Mouse (Mus musculus) cortical plate, adult 2 months (tissue): ENCODE measurements around the gene Igsf3.

ENCODE experiments used
- CTCF ChIP-seq: fragments of 200-500 bp; IDR thresholded peaks from 2 replicates; pipeline ENCODE4 v1.5.1; 2011; ENCODE audit warnings: mild to moderate bottlenecking, control low read depth, low read length; ENCODE audit not compliant: insufficient read depth; ENCODE audit errors: extremely low read depth
- POLR2A ChIP-seq: fragments of 200-500 bp; IDR thresholded peaks from 2 replicates; pipeline ENCODE4 v1.6.1; 2011; ENCODE audit warnings: mild to moderate bottlenecking, low read length, control low read depth; ENCODE audit not compliant: insufficient read depth; ENCODE audit errors: extremely low read depth

GRCm38 (mm10) chr3:101493937-101494459 lies 117.1 kb downstream of the Igsf3 start:
- TF ChIP-seq CTCF (peak; percentile 93), POLR2A (no peak)
